Mouse (Mus musculus) testis, adult 2 months (tissue): ENCODE measurements around the gene Gzmm.

ENCODE experiments used
- CTCF ChIP-seq: fragments of 200-500 bp; IDR thresholded peaks from 2 replicates; pipeline ENCODE4 v1.5.1; 2012; ENCODE audit warnings: low read depth, mild to moderate bottlenecking, inconsistent platforms, low read length, moderate library complexity; ENCODE audit not compliant: control insufficient read depth, insufficient read depth, insufficient replicate concordance
- POLR2A ChIP-seq: fragments of 200-500 bp; IDR thresholded peaks from 2 replicates; pipeline ENCODE4 v1.6.1; 2012; ENCODE audit warnings: low read depth, mild to moderate bottlenecking, inconsistent platforms, low read length, moderate library complexity; ENCODE audit not compliant: control insufficient read depth

GRCm38 (mm10) chr10:79732500-79732899, 43.7 kb downstream of the Gzmm start:
- TF ChIP-seq CTCF, result peak; percentile 40; the same call in 1 of the 2 replicates
- TF ChIP-seq POLR2A, result no peak
